Mouse (Mus musculus): Measurements from ENCODE around the gene Pde1c.

GRCm38 (mm10) chr6:56191426-56192140 is 377.3 kb downstream of the Pde1c start:
- no peak for TF ChIP-seq CTCF (IDR thresholded peaks at IDR 0.05; ENCODE audit: control insufficient read depth, insufficient read depth, insufficient replicate concordance, low read depth, low read length)
- no peak for TF ChIP-seq POLR2A (IDR thresholded peaks at IDR 0.05; ENCODE audit: control insufficient read depth, low read depth, low read length)
